Mouse (Mus musculus) stomach, embryonic 15.5 days (tissue): ENCODE measurements around the gene Vmn1r4. TPM values are rescaled to one million over a fixed set of nuclear protein-coding genes. Genes with fewer than 3 reads are reported as not detected.

Experiments
- ATAC-seq: fragments of 200-750 bp; cut with Nextera tagmentation; 2 replicates; pipeline ENCODE4 v1.8.0; 2017; ENCODE audit warnings: low read depth, moderate number of reproducible peaks, moderate TSS enrichment; ENCODE audit not compliant: insufficient read depth, low FRiP score
- H3K27ac ChIP-seq: fragments of 300-500 bp; sonication (generic); 2 replicates; pipeline ENCODE4 v1.5.1; 2015; ENCODE audit warnings: mild to moderate bottlenecking, inconsistent platforms
- H3K27me3 ChIP-seq: fragments of 300-500 bp; sonication (generic); replicated peaks from 2 replicates; pipeline ENCODE4 v1.6.1; 2015; ENCODE audit warnings: inconsistent platforms
- H3K36me3 ChIP-seq: fragments of 300-500 bp; sonication (generic); 2 replicates; pipeline ENCODE4 v1.6.1; 2015; ENCODE audit warnings: inconsistent platforms
- H3K4me1 ChIP-seq: fragments of 300-500 bp; sonication (generic); 2 replicates; pipeline ENCODE4 v1.6.1; 2015; ENCODE audit warnings: inconsistent platforms
- H3K4me2 ChIP-seq: fragments of 300-500 bp; sonication (generic); 2 replicates; pipeline ENCODE4 v1.6.1; 2015; ENCODE audit warnings: mild to moderate bottlenecking, inconsistent platforms
- H3K4me3 ChIP-seq: fragments of 300-500 bp; sonication (generic); replicated peaks from 2 replicates; pipeline ENCODE4 v1.5.1; 2015; ENCODE audit warnings: inconsistent platforms
- H3K9ac ChIP-seq: fragments of 300-500 bp; sonication (generic); 2 replicates; pipeline ENCODE4 v1.6.1; 2015; ENCODE audit warnings: inconsistent platforms
- H3K9me3 ChIP-seq: fragments of 300-500 bp; sonication (generic); 2 replicates; pipeline ENCODE4 v1.6.1; 2016; ENCODE audit warnings: inconsistent platforms
- WGBS: fragments of 180-500 bp; shearing (Covaris S2); methylation state at CpG from one replicate; pipeline ENCODE4 v1.1.7; 2015; 5-methylcytosine and 5-hydroxymethylcytosine counted together
- polyA plus RNA-seq: library from polyadenylated mRNA; unstranded; fragments of >200 nt; fragmentation: Nextera tagmentation; extraction: Ambion mirVana; gene quantifications from 2 replicates; pipeline ENCODE4 v1.2.1, GENCODE M21; 2015

Vmn1r4 gene
- polyA plus RNA-seq, 1 experiment from 2014 or later = 0.36 TPM

GRCm38 (mm10) chr6:56904330-56904729, 19.5 kb upstream of the Vmn1r4 start:
- H3K27me3 ChIP-seq = no peaks in the 10 kb centered on the region
- no peak for ATAC-seq
- WGBS = 71% methylated on average over 1 of the region's 1 CpGs
- H3K4me1 ChIP-seq = peaks cover 17% of the 10 kb centered on the region
- no peak overlapping the region for H3K27ac ChIP-seq
- H3K4me3 ChIP-seq = no peak overlapping the region
- no peaks in the 10 kb centered on the region for H3K9me3 ChIP-seq
- no peak overlapping the region for H3K9ac ChIP-seq
- H3K36me3 ChIP-seq = no peaks in the 10 kb centered on the region
- H3K4me2 ChIP-seq = no peak overlapping the region

GRCm38 (mm10) chr6:56904982-56905381, 18.8 kb upstream of the Vmn1r4 start:
- H3K4me1 ChIP-seq = peaks cover 14% of the 10 kb centered on the region
- no peak overlapping the region for H3K9ac ChIP-seq
- H3K4me2 ChIP-seq = no peak overlapping the region
- H3K27ac ChIP-seq = no peak overlapping the region
- no peak overlapping the region for H3K4me3 ChIP-seq
- no peaks in the 10 kb centered on the region for H3K9me3 ChIP-seq
- no peaks in the 10 kb centered on the region for H3K27me3 ChIP-seq
- no peaks in the 10 kb centered on the region for H3K36me3 ChIP-seq
- no peak for ATAC-seq
- WGBS = 50% methylated on average over 2 of the region's 2 CpGs

GRCm38 (mm10) chr6:56905486-56905885, 18.3 kb upstream of the Vmn1r4 start:
- no peak for ATAC-seq
- 66% methylated on average over 5 of the region's 5 CpGs for WGBS
- Histone ChIP-seq H3K36me3 (no peaks in the 10 kb centered on the region), H3K27me3 (no peaks in the 10 kb centered on the region), H3K4me3 (no peak overlapping the region), H3K4me1 (peaks cover 14% of the 10 kb centered on the region), H3K27ac (no peak overlapping the region), H3K9me3 (no peaks in the 10 kb centered on the region), H3K9ac (no peak overlapping the region), H3K4me2 (no peak overlapping the region)

GRCm38 (mm10) chr6:56906121-56906846, 17.5 kb upstream of the Vmn1r4 start:
- H3K4me1 ChIP-seq = peaks cover 11% of the 10 kb centered on the region
- H3K4me2 ChIP-seq = no peak overlapping the region
- no peaks in the 10 kb centered on the region for H3K36me3 ChIP-seq
- no peaks in the 10 kb centered on the region for H3K9me3 ChIP-seq
- H3K27ac ChIP-seq = no peak overlapping the region
- no peak for ATAC-seq
- no peaks in the 10 kb centered on the region for H3K27me3 ChIP-seq
- H3K9ac ChIP-seq = no peak overlapping the region
- 68% methylated on average over 8 of the region's 8 CpGs for WGBS
- no peak overlapping the region for H3K4me3 ChIP-seq

GRCm38 (mm10) chr6:56907973-56908372, 15.8 kb upstream of the Vmn1r4 start:
- WGBS = 93% methylated on average over 3 of the region's 3 CpGs
- H3K27me3 ChIP-seq = no peaks in the 10 kb centered on the region
- H3K4me1 ChIP-seq = peaks cover 8% of the 10 kb centered on the region
- no peak for ATAC-seq
- H3K9me3 ChIP-seq = no peaks in the 10 kb centered on the region
- no peak overlapping the region for H3K9ac ChIP-seq
- no peak overlapping the region for H3K4me3 ChIP-seq
- no peak overlapping the region for H3K27ac ChIP-seq
- H3K36me3 ChIP-seq = no peaks in the 10 kb centered on the region
- H3K4me2 ChIP-seq = no peak overlapping the region

- Histone ChIP-seq H3K36me3 (no peaks in the 10 kb centered on the region), H3K9ac (no peak overlapping the region), H3K4me2 (no peak overlapping the region), H3K4me1 (peaks cover 5% of the 10 kb centered on the region), H3K9me3 (no peaks in the 10 kb centered on the region), H3K4me3 (no peak overlapping the region), H3K27me3 (no peaks in the 10 kb centered on the region), H3K27ac (no peak overlapping the region)
- no peak for ATAC-seq
- 90% methylated on average over 2 of the region's 2 CpGs for WGBS
Observed at GRCm38 (mm10) chr6:56908397-56908796, 15.4 kb upstream of the Vmn1r4 start.

GRCm38 (mm10) chr6:56908912-56909311, 14.9 kb upstream of the Vmn1r4 start:
- Histone ChIP-seq H3K4me3 (no peak overlapping the region), H3K27ac (no peak overlapping the region), H3K4me2 (no peak overlapping the region), H3K9ac (no peak overlapping the region), H3K9me3 (no peaks in the 10 kb centered on the region), H3K4me1 (peaks cover 2% of the 10 kb centered on the region; the same call in 1 of the 2 replicates), H3K36me3 (no peaks in the 10 kb centered on the region), H3K27me3 (no peaks in the 10 kb centered on the region)
- peak; percentile 61; the same call in 1 of the 2 replicates for ATAC-seq
- 11% methylated on average over 4 of the region's 4 CpGs for WGBS

- WGBS = 70% methylated on average over 2 of the region's 2 CpGs
- Histone ChIP-seq H3K4me2 (no peak overlapping the region), H3K27ac (no peak overlapping the region), H3K9ac (no peak overlapping the region), H3K36me3 (no peaks in the 10 kb centered on the region), H3K4me1 (peaks cover 3% of the 10 kb centered on the region; the same call in 1 of the 2 replicates), H3K9me3 (no peaks in the 10 kb centered on the region), H3K4me3 (no peak overlapping the region), H3K27me3 (no peaks in the 10 kb centered on the region)
- peak; percentile 82; the same call in 1 of the 2 replicates for ATAC-seq
Observed at GRCm38 (mm10) chr6:56910910-56911309, 12.9 kb upstream of the Vmn1r4 start.

- Histone ChIP-seq H3K9ac (no peak overlapping the region), H3K4me2 (no peak overlapping the region), H3K27me3 (no peaks in the 10 kb centered on the region), H3K4me1 (peaks cover 3% of the 10 kb centered on the region; the same call in 1 of the 2 replicates), H3K9me3 (no peaks in the 10 kb centered on the region), H3K36me3 (no peaks in the 10 kb centered on the region), H3K27ac (peak overlapping the region; percentile 36; the same call in 1 of the 2 replicates), H3K4me3 (no peak overlapping the region)
- WGBS = 56% methylated on average over 2 of the region's 2 CpGs
- ATAC-seq = no peak
Observed at GRCm38 (mm10) chr6:56913092-56913858, 10.5 kb upstream of the Vmn1r4 start.

GRCm38 (mm10) chr6:56916279-56916678, 7.5 kb upstream of the Vmn1r4 start:
- H3K9ac ChIP-seq = no peak overlapping the region
- 80% methylated on average over 2 of the region's 2 CpGs for WGBS
- H3K27ac ChIP-seq = no peak overlapping the region
- no peak overlapping the region for H3K4me3 ChIP-seq
- H3K27me3 ChIP-seq = no peaks in the 10 kb centered on the region
- no peaks in the 10 kb centered on the region for H3K9me3 ChIP-seq
- H3K4me2 ChIP-seq = no peak overlapping the region
- ATAC-seq = no peak
- H3K4me1 ChIP-seq = peaks cover 9% of the 10 kb centered on the region
- H3K36me3 ChIP-seq = no peaks in the 10 kb centered on the region

GRCm38 (mm10) chr6:56917578-56918368, 6.0 kb upstream of the Vmn1r4 start:
- Histone ChIP-seq H3K27me3 (no peaks in the 10 kb centered on the region), H3K9me3 (no peaks in the 10 kb centered on the region), H3K4me3 (0 out of 2 replicates have a peak overlapping the region, but pooled peaks have one; percentile 5), H3K9ac (no peak overlapping the region), H3K27ac (peak overlapping the region; percentile 77), H3K36me3 (no peaks in the 10 kb centered on the region), H3K4me2 (peak overlapping the region; percentile 35), H3K4me1 (peaks cover 11% of the 10 kb centered on the region)
- peak; percentile 83 for ATAC-seq
- WGBS = 42% methylated on average over 12 of the region's 12 CpGs
